Mouse (Mus musculus) midbrain, embryonic 15.5 days (tissue): ENCODE results near the gene Hba-a1. TPM values are rescaled to one million over a fixed set of nuclear protein-coding genes. Genes with fewer than 3 reads are reported as not detected.

Experiments used
- ATAC-seq: fragments of 200-750 bp; cut with Nextera tagmentation; replicated peaks from 2 replicates; pipeline ENCODE4 v1.8.0; 2017; ENCODE audit warnings: moderate TSS enrichment
- H3K27ac ChIP-seq: fragments of 300-500 bp; sonication (generic); 2 replicates; pipeline ENCODE4 v1.5.1; 2015; ENCODE audit warnings: mild to moderate bottlenecking, inconsistent platforms
- H3K27me3 ChIP-seq: fragments of 300-500 bp; sonication (generic); replicated peaks from 2 replicates; pipeline ENCODE4 v1.6.1; 2015; ENCODE audit warnings: inconsistent platforms
- H3K36me3 ChIP-seq: fragments of 300-500 bp; sonication (generic); replicated peaks from 2 replicates; pipeline ENCODE4 v1.6.1; 2015; ENCODE audit warnings: inconsistent platforms
- H3K4me1 ChIP-seq: fragments of 300-500 bp; sonication (generic); 2 replicates; pipeline ENCODE4 v1.6.1; 2015; ENCODE audit warnings: inconsistent platforms
- H3K4me2 ChIP-seq: fragments of 300-500 bp; sonication (generic); 2 replicates; pipeline ENCODE4 v1.6.1; 2015; ENCODE audit warnings: inconsistent platforms, mild to moderate bottlenecking, moderate library complexity
- H3K4me3 ChIP-seq: fragments of 300-500 bp; sonication (generic); 2 replicates; pipeline ENCODE4 v1.5.1; 2015; ENCODE audit warnings: mild to moderate bottlenecking, inconsistent platforms
- H3K9ac ChIP-seq: fragments of 300-500 bp; sonication (generic); 2 replicates; pipeline ENCODE4 v1.6.1; 2015; ENCODE audit warnings: mild to moderate bottlenecking, inconsistent platforms
- H3K9me3 ChIP-seq: fragments of 300-500 bp; sonication (generic); 2 replicates; pipeline ENCODE4 v1.6.1; 2016; ENCODE audit warnings: inconsistent platforms
- WGBS: fragments of 180-500 bp; shearing (Covaris S2); methylation state at CpG from one replicate; pipeline ENCODE4 v1.1.7; 2015; ENCODE audit warnings: mixed read lengths; 5-methylcytosine and 5-hydroxymethylcytosine counted together
- polyA plus RNA-seq: library from polyadenylated mRNA; unstranded; fragments of >200 nt; fragmentation: Nextera tagmentation; extraction: Ambion mirVana; gene quantifications from 2 replicates; pipeline ENCODE4 v1.2.1, GENCODE M21; 2015

Gene Hba-a1
- polyA plus RNA-seq, 1 experiment from 2014 or later, result 2,454 TPM

GRCm38 (mm10) chr11:32244064-32244463 lies 39.2 kb upstream of the Hba-a1 start:
- Histone ChIP-seq H3K4me2 (no peak overlapping the region), H3K4me1 (no peaks in the 10 kb centered on the region), H3K36me3 (peaks cover 26% of the 10 kb centered on the region), H3K9ac (no peak overlapping the region), H3K27ac (no peak overlapping the region), H3K27me3 (no peaks in the 10 kb centered on the region), H3K9me3 (no peaks in the 10 kb centered on the region), H3K4me3 (no peak overlapping the region)
- WGBS, result 84% methylated on average over 3 of the region's 3 CpGs
- no peak for ATAC-seq

GRCm38 (mm10) chr11:32244617-32245016 lies 38.7 kb upstream of the Hba-a1 start:
- Histone ChIP-seq H3K4me3 (no peak overlapping the region), H3K4me2 (no peak overlapping the region), H3K27ac (no peak overlapping the region), H3K36me3 (peaks cover 23% of the 10 kb centered on the region; the same call in 1 of the 2 replicates), H3K4me1 (no peaks in the 10 kb centered on the region), H3K9ac (no peak overlapping the region), H3K27me3 (no peaks in the 10 kb centered on the region), H3K9me3 (no peaks in the 10 kb centered on the region)
- 89% methylated on average over 1 of the region's 1 CpGs for WGBS
- no peak for ATAC-seq

- Histone ChIP-seq H3K36me3 (peaks cover 20% of the 10 kb centered on the region; the same call in 1 of the 2 replicates), H3K4me3 (no peak overlapping the region), H3K27ac (no peak overlapping the region), H3K4me1 (no peaks in the 10 kb centered on the region), H3K27me3 (no peaks in the 10 kb centered on the region), H3K9me3 (no peaks in the 10 kb centered on the region), H3K9ac (no peak overlapping the region), H3K4me2 (no peak overlapping the region)
- 96% methylated on average over 6 of the region's 6 CpGs for WGBS
- ATAC-seq, result no peak
Observed at GRCm38 (mm10) chr11:32245614-32246013, 37.7 kb upstream of the Hba-a1 start.

GRCm38 (mm10) chr11:32247068-32247467 lies 36.2 kb upstream of the Hba-a1 start:
- Histone ChIP-seq H3K27me3 (no peaks in the 10 kb centered on the region), H3K9ac (no peak overlapping the region), H3K4me3 (no peak overlapping the region), H3K27ac (no peak overlapping the region), H3K4me2 (no peak overlapping the region), H3K9me3 (no peaks in the 10 kb centered on the region), H3K4me1 (no peaks in the 10 kb centered on the region), H3K36me3 (peaks cover 23% of the 10 kb centered on the region; the same call in 1 of the 2 replicates)
- ATAC-seq, result no peak

- Histone ChIP-seq H3K36me3 (peaks cover 23% of the 10 kb centered on the region; the same call in 1 of the 2 replicates), H3K27me3 (no peaks in the 10 kb centered on the region), H3K4me2 (no peak overlapping the region), H3K27ac (no peak overlapping the region), H3K9ac (no peak overlapping the region), H3K9me3 (no peaks in the 10 kb centered on the region), H3K4me3 (no peak overlapping the region), H3K4me1 (no peaks in the 10 kb centered on the region)
- 84% methylated on average over 3 of the region's 3 CpGs for WGBS
- ATAC-seq, result no peak
Observed at GRCm38 (mm10) chr11:32248350-32248749, 35.0 kb upstream of the Hba-a1 start.

- Histone ChIP-seq H3K4me2 (no peak overlapping the region), H3K9ac (no peak overlapping the region), H3K4me3 (no peak overlapping the region), H3K36me3 (peaks cover 13% of the 10 kb centered on the region; the same call in 1 of the 2 replicates), H3K4me1 (no peaks in the 10 kb centered on the region), H3K27ac (no peak overlapping the region), H3K27me3 (no peaks in the 10 kb centered on the region), H3K9me3 (no peaks in the 10 kb centered on the region)
- 86% methylated on average over 8 of the region's 8 CpGs for WGBS
- no peak for ATAC-seq
Observed at GRCm38 (mm10) chr11:32250880-32251763, 32.2 kb upstream of the Hba-a1 start.

- no peak overlapping the region for H3K27ac ChIP-seq
- H3K27me3 ChIP-seq, result no peaks in the 10 kb centered on the region
- 92% methylated on average over 1 of the region's 1 CpGs for WGBS
- H3K9ac ChIP-seq, result no peak overlapping the region
- no peak overlapping the region for H3K4me2 ChIP-seq
- H3K4me1 ChIP-seq, result no peaks in the 10 kb centered on the region
- no peaks in the 10 kb centered on the region for H3K9me3 ChIP-seq
- no peak overlapping the region for H3K4me3 ChIP-seq
- peaks cover 3% of the 10 kb centered on the region; the same call in 1 of the 2 replicates for H3K36me3 ChIP-seq
- ATAC-seq, result no peak
Observed at GRCm38 (mm10) chr11:32253121-32253520, 30.2 kb upstream of the Hba-a1 start.

- Histone ChIP-seq H3K9me3 (no peaks in the 10 kb centered on the region), H3K36me3 (no peaks in the 10 kb centered on the region; the same call in 1 of the 2 replicates), H3K4me1 (no peaks in the 10 kb centered on the region), H3K4me2 (no peak overlapping the region), H3K27me3 (no peaks in the 10 kb centered on the region), H3K9ac (no peak overlapping the region), H3K4me3 (no peak overlapping the region), H3K27ac (no peak overlapping the region)
- 95% methylated on average over 1 of the region's 1 CpGs for WGBS
- no peak for ATAC-seq
Observed at GRCm38 (mm10) chr11:32256146-32256545, 27.2 kb upstream of the Hba-a1 start.

GRCm38 (mm10) chr11:32256566-32256965 lies 26.7 kb upstream of the Hba-a1 start:
- H3K27me3 ChIP-seq, result no peaks in the 10 kb centered on the region
- H3K4me2 ChIP-seq, result no peak overlapping the region
- no peak overlapping the region for H3K9ac ChIP-seq
- no peaks in the 10 kb centered on the region for H3K9me3 ChIP-seq
- no peaks in the 10 kb centered on the region for H3K4me1 ChIP-seq
- WGBS, result 93% methylated on average over 3 of the region's 3 CpGs
- no peak overlapping the region for H3K27ac ChIP-seq
- H3K36me3 ChIP-seq, result no peaks in the 10 kb centered on the region; the same call in 1 of the 2 replicates
- ATAC-seq, result no peak
- no peak overlapping the region for H3K4me3 ChIP-seq

GRCm38 (mm10) chr11:32262674-32263415 lies 20.5 kb upstream of the Hba-a1 start:
- H3K9ac ChIP-seq, result no peak overlapping the region
- H3K36me3 ChIP-seq, result no peaks in the 10 kb centered on the region
- H3K4me2 ChIP-seq, result no peak overlapping the region
- no peak overlapping the region for H3K27ac ChIP-seq
- no peak for ATAC-seq
- WGBS, result 90% methylated on average over 10 of the region's 10 CpGs
- no peak overlapping the region for H3K4me3 ChIP-seq
- H3K9me3 ChIP-seq, result no peaks in the 10 kb centered on the region
- H3K27me3 ChIP-seq, result no peaks in the 10 kb centered on the region
- H3K4me1 ChIP-seq, result peaks cover 9% of the 10 kb centered on the region

- no peak overlapping the region for H3K4me2 ChIP-seq
- no peak overlapping the region for H3K9ac ChIP-seq
- H3K9me3 ChIP-seq, result no peaks in the 10 kb centered on the region
- peaks cover 14% of the 10 kb centered on the region for H3K4me1 ChIP-seq
- 93% methylated on average over 3 of the region's 3 CpGs for WGBS
- H3K27ac ChIP-seq, result no peak overlapping the region
- no peak overlapping the region for H3K4me3 ChIP-seq
- no peaks in the 10 kb centered on the region for H3K36me3 ChIP-seq
- H3K27me3 ChIP-seq, result no peaks in the 10 kb centered on the region
- no peak for ATAC-seq
Observed at GRCm38 (mm10) chr11:32265117-32265738, 18.1 kb upstream of the Hba-a1 start.

- Histone ChIP-seq H3K4me1 (peaks cover 14% of the 10 kb centered on the region), H3K4me2 (no peak overlapping the region), H3K27me3 (no peaks in the 10 kb centered on the region), H3K27ac (no peak overlapping the region), H3K9ac (no peak overlapping the region), H3K9me3 (no peaks in the 10 kb centered on the region), H3K4me3 (no peak overlapping the region), H3K36me3 (no peaks in the 10 kb centered on the region)
- ATAC-seq, result no peak
- 93% methylated on average over 6 of the region's 6 CpGs for WGBS
Observed at GRCm38 (mm10) chr11:32266194-32266593, 17.1 kb upstream of the Hba-a1 start.
